Mouse (Mus musculus): ENCODE data around the gene Ptgds. TPM values are rescaled to one million over a fixed set of nuclear protein-coding genes. Genes with fewer than 3 reads are reported as not detected.

Ptgds gene
- total RNA-seq (2021), result not detected
- long read RNA-seq, experiment 1, result 0 reads
- long read RNA-seq, experiment 2, result 0 reads

- H3K27ac ChIP-seq, result no peak within 1 kb of the TSS
- H3K4me3 ChIP-seq, result no peak within 1 kb of the TSS
Observed at GRCm38 (mm10) chr2:25469969-25470368, at the start of gene Ptgds. Ptgds (minus strand) TSS chr2:25470046.

GRCm38 (mm10) chr2:25509912-25510311, 40.1 kb upstream of the Ptgds start:
- TF ChIP-seq CTCF (IDR thresholded peaks at IDR 0.05), result peak; percentile 56
- intact Hi-C loops (cut with DNase I), result loop anchor here (2.0 kb wide), 2 partner anchors 41 to 71 kb away; partner anchors contain the start of gene Ajm1
- no peak overlapping the region for H3K4me3 ChIP-seq
- DNase-seq, result no peak
- no peak overlapping the region for H3K27ac ChIP-seq

More at GRCm38 (mm10) chr2:25469969-25470368, at the start of gene Ptgds:
- no peak for TF ChIP-seq CTCF (IDR thresholded peaks at IDR 0.05)
- no peak for DNase-seq
- intact Hi-C loops (cut with DNase I), result no loop called here

GRCm38 (mm10) chr2:25506964-25507363, 37.1 kb upstream of the Ptgds start:
- no peak for DNase-seq
- no peak overlapping the region for H3K27ac ChIP-seq
- TF ChIP-seq CTCF (IDR thresholded peaks at IDR 0.05), result peak; percentile 6; the same call in 1 of the 2 replicates
- H3K4me3 ChIP-seq, result no peak overlapping the region
- intact Hi-C loops (cut with DNase I), result no loop called here

- DNase-seq, result no peak
- no peak for TF ChIP-seq CTCF (IDR thresholded peaks at IDR 0.05)
- no peak overlapping the region for H3K4me3 ChIP-seq
- H3K27ac ChIP-seq, result no peak overlapping the region
- intact Hi-C loops (cut with DNase I), result no loop called here
Observed at GRCm38 (mm10) chr2:25505860-25506259, 36.0 kb upstream of the Ptgds start.

GRCm38 (mm10) chr2:25505000-25505399, 35.2 kb upstream of the Ptgds start:
- no peak overlapping the region for H3K27ac ChIP-seq
- intact Hi-C loops (cut with DNase I), result no loop called here
- DNase-seq, result no peak
- TF ChIP-seq CTCF (IDR thresholded peaks at IDR 0.05), result no peak
- no peak overlapping the region for H3K4me3 ChIP-seq

- intact Hi-C loops (cut with DNase I), result no loop called here
- no peak for DNase-seq
- H3K4me3 ChIP-seq, result no peak overlapping the region
- no peak for TF ChIP-seq CTCF (IDR thresholded peaks at IDR 0.05)
- no peak overlapping the region for H3K27ac ChIP-seq
Observed at GRCm38 (mm10) chr2:25504538-25504937, 34.7 kb upstream of the Ptgds start.

- no peak for TF ChIP-seq CTCF (IDR thresholded peaks at IDR 0.05)
- Histone ChIP-seq H3K4me3 (no peak overlapping the region), H3K27ac (no peak overlapping the region)
- intact Hi-C loops (cut with DNase I), result no loop called here
- no peak for DNase-seq
Observed at GRCm38 (mm10) chr2:25502726-25503125, 32.9 kb upstream of the Ptgds start.

GRCm38 (mm10) chr2:25501593-25502486, 32.0 kb upstream of the Ptgds start, which contains the start of gene C8g:
C8g (minus strand) TSS chr2:25501719.
- no peak for DNase-seq
- H3K27ac ChIP-seq, result peak within 1 kb of the TSS; percentile 97
- no peak for TF ChIP-seq CTCF (IDR thresholded peaks at IDR 0.05)
- peak within 1 kb of the TSS; percentile 84 for H3K4me3 ChIP-seq
- intact Hi-C loops (cut with DNase I), result no loop called here

- peak within 1 kb of the TSS; percentile 97 for H3K27ac ChIP-seq
- peak; percentile 1; the same call in 1 of the 2 replicates for TF ChIP-seq CTCF (IDR thresholded peaks at IDR 0.05)
- peak; percentile 92 for DNase-seq
- peak within 1 kb of the TSS; percentile 84 for H3K4me3 ChIP-seq
- intact Hi-C loops (cut with DNase I), result no loop called here
Observed at GRCm38 (mm10) chr2:25500576-25501405, 30.9 kb upstream of the Ptgds start, which contains the start of gene Fbxw5. Fbxw5 (plus strand) TSS chr2:25500750.

GRCm38 (mm10) chr2:25500071-25500575, 30.3 kb upstream of the Ptgds start:
- DNase-seq, result no peak
- intact Hi-C loops (cut with DNase I), result no loop called here
- Histone ChIP-seq H3K27ac (peak overlapping the region; percentile 97), H3K4me3 (peak overlapping the region; percentile 84)
- no peak for TF ChIP-seq CTCF (IDR thresholded peaks at IDR 0.05)

- Histone ChIP-seq H3K27ac (no peak overlapping the region), H3K4me3 (no peak overlapping the region)
- intact Hi-C loops (cut with DNase I), result no loop called here
- peak; percentile 31 for TF ChIP-seq CTCF (IDR thresholded peaks at IDR 0.05)
- DNase-seq, result no peak
Observed at GRCm38 (mm10) chr2:25498622-25499478, 29.0 kb upstream of the Ptgds start.

Data from gastrocnemius, adult 2 months (tissue).